Mouse (Mus musculus) myocyte (in vitro differentiated cells): ENCODE results near the gene Ppp2r5c.

Experiments
- MAX ChIP-seq: IDR thresholded peaks from one replicate; pipeline ENCODE4 v1.6.1; 2011; ENCODE audit warnings: low read depth, mild to moderate bottlenecking, control low read depth
- POLR2A ChIP-seq: IDR thresholded peaks from one replicate; pipeline ENCODE4 v1.6.1; 2011; ENCODE audit warnings: low read depth, mild to moderate bottlenecking, control low read depth, moderate library complexity; ENCODE audit not compliant: insufficient read length
- SRF ChIP-seq: IDR thresholded peaks from one replicate; pipeline ENCODE4 v1.6.1; 2011; ENCODE audit warnings: low read depth; ENCODE audit not compliant: control insufficient read depth, insufficient read length
- TCF12 ChIP-seq: IDR thresholded peaks from one replicate; pipeline ENCODE4 v1.6.1; 2011; ENCODE audit warnings: mild to moderate bottlenecking, control low read depth; ENCODE audit not compliant: poor library complexity, insufficient read depth, severe bottlenecking
- USF1 ChIP-seq: IDR thresholded peaks from one replicate; pipeline ENCODE4 v1.6.1; 2011; ENCODE audit warnings: low read depth, mild to moderate bottlenecking, control low read depth, moderate library complexity

GRCm38 (mm10) chr12:110504145-110504490, 57.2 kb downstream of the Ppp2r5c start:
- no peak for TF ChIP-seq POLR2A
- no peak for TF ChIP-seq USF1
- no peak for TF ChIP-seq MAX
- TF ChIP-seq SRF = no peak
- TF ChIP-seq TCF12 = no peak
